Mouse (Mus musculus) Patski (cell line): ENCODE data around the gene Mrps12. TPM values are rescaled to one million over a fixed set of nuclear protein-coding genes. Genes with fewer than 3 reads are reported as not detected.

ENCODE experiments used
- ATAC-seq: fragments of 100-300 bp; one replicate; pipeline ENCODE4 v1.8.0; 2021
- CTCF ChIA-PET: fragments of 350-600 bp; sonication (Branson Sonifier 250); formaldehyde crosslinking; loops from one replicate; lab custom pipeline; 2022; ENCODE audit warnings: inconsistent platforms; lab: Charles Lee
- POLR2A ChIA-PET: fragments of 350-600 bp; sonication (Branson Sonifier 250); formaldehyde crosslinking; loops from one replicate; lab custom pipeline; 2022; ENCODE audit warnings: antibody characterized with exemption, inconsistent platforms; lab: Charles Lee
- DNase-seq: peaks from one replicate; pipeline ENCODE4 v3.0.0-alpha.2; 2011; ENCODE audit warnings: low read depth, low spot score
- H3K27me3 ChIP-seq: fragments of 371-371 bp; one replicate; pipeline ENCODE4 v1.5.1; 2021
- CTCF ChIP-seq: fragments of 100-300 bp; IDR thresholded peaks from one replicate; pipeline ENCODE4 v1.5.1; 2021
- in situ Hi-C: fragments of 300-500 bp; cut with MboI; formaldehyde crosslinking; loops from 3 replicates; pipeline ENCODE4 v1.11.1; 2018; ENCODE audit warnings: low pct_unique_long_range_greater_than_20kb, mixed read lengths
- polyA plus RNA-seq: library from polyadenylated mRNA; unstranded; gene quantifications from one replicate; pipeline ENCODE4 v1.2.3, GENCODE M21; 2021

The Mrps12 gene
- polyA plus RNA-seq, 1 experiment from 2014 or later, result 65.8 TPM

- TF ChIP-seq CTCF, result no peak
- in situ Hi-C loops, result loop anchor here (25.0 kb wide), 1 partner anchor 555 kb away; the partner anchor contains the start of gene 9530053A07Rik
- ATAC-seq, result no peak
- ChIA-PET CTCF (interaction anchor here (1.4 kb wide), 1 partner anchor 32 kb away, joined by 3 read pairs; no protein-coding TSS in a partner anchor), POLR2A (no interaction called here)
- H3K27me3 ChIP-seq, result peaks cover 13% of the 10 kb centered on the region
- no peak for DNase-seq
Observed at GRCm38 (mm10) chr7:28692545-28693320, 48.9 kb downstream of the Mrps12 start, which contains the start of gene Fbxo27. TSS of gene Fbxo27 (plus strand) at chr7:28692849.

- in situ Hi-C loops, result loop anchor here (25.0 kb wide), 1 partner anchor 554 kb away; the partner anchor contains the start of gene 9530053A07Rik
- no peak for TF ChIP-seq CTCF
- ATAC-seq (no peak), DNase-seq (no peak)
- ChIA-PET CTCF (no interaction called here), POLR2A (no interaction called here)
- H3K27me3 ChIP-seq, result peaks cover 13% of the 10 kb centered on the region
Observed at GRCm38 (mm10) chr7:28691075-28691474, 50.5 kb downstream of the Mrps12 start.

Other genes with a start within 250 kb of the Mrps12 start
- not detected for gene Ifnl2, start 231.4 kb downstream of the Mrps12 start, polyA plus RNA-seq
- gene Ifnl3, start 219.0 kb downstream of the Mrps12 start, polyA plus RNA-seq, result not detected
- gene Sycn, start 200.9 kb downstream of the Mrps12 start, polyA plus RNA-seq, result not detected
- not detected for gene Nccrp1, start 194.6 kb downstream of the Mrps12 start, polyA plus RNA-seq
- gene Samd4b, start 143.7 kb downstream of the Mrps12 start, polyA plus RNA-seq, result 79.6 TPM
- 49.3 TPM for gene Pak4, start 143.6 kb downstream of the Mrps12 start, polyA plus RNA-seq
- not detected for gene Acp7, start 110.5 kb downstream of the Mrps12 start, polyA plus RNA-seq
- gene Fbxo27, start 49.0 kb downstream of the Mrps12 start, polyA plus RNA-seq, result not detected
- gene Fbxo17, start 25.0 kb downstream of the Mrps12 start, polyA plus RNA-seq, result 5.9 TPM
- 14.8 TPM for gene Sars2, start 172 bp upstream of the Mrps12 start, polyA plus RNA-seq
- gene Ccer2, start 14.4 kb upstream of the Mrps12 start, polyA plus RNA-seq, result not detected
- 103 TPM for gene Sirt2, start 24.9 kb upstream of the Mrps12 start, polyA plus RNA-seq
- 37.2 TPM for gene Nfkbib, start 25.7 kb upstream of the Mrps12 start, polyA plus RNA-seq
- gene Rinl, start 47.1 kb upstream of the Mrps12 start, polyA plus RNA-seq, result 2.6 TPM
- gene Hnrnpl, start 66.7 kb upstream of the Mrps12 start, polyA plus RNA-seq, result 309 TPM
- gene Ech1, start 83.4 kb upstream of the Mrps12 start, polyA plus RNA-seq, result 208 TPM
- 4.1 TPM for gene Lgals4, start 92.0 kb upstream of the Mrps12 start, polyA plus RNA-seq
- 0.74 TPM for gene Lgals7, start 122.0 kb upstream of the Mrps12 start, polyA plus RNA-seq
- 0.06 TPM for gene Capn12, start 139.6 kb upstream of the Mrps12 start, polyA plus RNA-seq
- 485 TPM for gene Actn4, start 220.5 kb upstream of the Mrps12 start, polyA plus RNA-seq
- 328 TPM for gene Eif3k, start 240.0 kb upstream of the Mrps12 start, polyA plus RNA-seq
- gene Map4k1, start 240.2 kb upstream of the Mrps12 start, polyA plus RNA-seq, result 4.7 TPM